Mouse (Mus musculus) B cell, adult (primary cell): Measurements from ENCODE around the gene Glod4. TPM values are rescaled to one million over a fixed set of nuclear protein-coding genes. Genes with fewer than 3 reads are reported as not detected.

ENCODE experiments used
- total RNA-seq: library from RNA; stranded (reverse); gene quantifications from 4 replicates; pipeline ENCODE4 v1.2.4, GENCODE M21; 2023; ENCODE audit not compliant: inconsistent age

Gene Glod4
- 27.1 to 37.4 TPM (median 31.1 TPM) in 4 replicates for total RNA-seq

DNA sequence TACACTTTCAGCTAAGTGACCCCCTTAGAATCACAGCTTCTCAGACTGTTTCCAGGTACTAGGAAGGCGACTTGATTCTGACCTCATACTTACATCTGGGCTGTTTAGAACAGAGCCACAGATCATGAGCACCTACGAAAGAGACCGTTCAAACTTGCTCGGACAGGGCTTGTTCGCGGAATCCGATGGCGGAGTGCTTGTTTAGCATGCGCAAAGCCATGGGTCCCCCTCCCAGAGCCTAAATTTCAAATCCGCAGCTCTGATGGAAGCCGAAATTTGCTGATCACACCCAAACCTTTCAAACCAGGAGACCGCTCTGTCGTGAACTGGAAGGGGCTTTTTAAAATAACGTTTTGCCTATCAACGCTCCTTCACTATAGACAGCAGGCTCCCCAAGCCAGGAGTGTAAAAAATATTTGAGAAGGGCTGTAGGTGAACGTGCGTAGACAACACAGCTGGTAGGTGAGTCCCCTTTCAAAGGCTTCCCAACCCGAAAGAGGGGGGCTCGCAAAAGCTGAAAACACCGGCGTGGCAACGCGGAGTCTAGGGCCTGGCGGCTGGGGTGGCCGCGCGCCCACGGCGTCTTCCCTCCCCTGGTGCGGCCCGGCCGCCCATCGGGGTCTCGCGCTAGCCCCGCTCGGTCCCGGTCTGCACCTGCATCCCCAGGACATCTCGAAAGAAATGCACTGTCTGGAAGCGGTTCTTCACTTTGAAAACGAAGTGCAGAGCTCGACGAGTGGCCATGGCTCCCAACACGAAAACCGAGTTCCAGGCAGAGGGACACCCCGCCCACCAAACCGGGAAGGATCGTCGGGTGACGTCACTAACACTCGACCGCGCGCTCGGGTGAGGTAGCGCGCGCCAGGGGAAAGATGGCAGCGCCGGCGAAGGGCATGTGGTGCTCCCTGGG lies at the start of gene Glod4, which contains the start of gene Mrm3:
Gene Glod4 (minus strand): TSS at position 825 of the 910 bp plus-strand sequence.
Gene Mrm3 (plus strand): TSS at position 815 of the 910 bp plus-strand sequence.

DNA sequence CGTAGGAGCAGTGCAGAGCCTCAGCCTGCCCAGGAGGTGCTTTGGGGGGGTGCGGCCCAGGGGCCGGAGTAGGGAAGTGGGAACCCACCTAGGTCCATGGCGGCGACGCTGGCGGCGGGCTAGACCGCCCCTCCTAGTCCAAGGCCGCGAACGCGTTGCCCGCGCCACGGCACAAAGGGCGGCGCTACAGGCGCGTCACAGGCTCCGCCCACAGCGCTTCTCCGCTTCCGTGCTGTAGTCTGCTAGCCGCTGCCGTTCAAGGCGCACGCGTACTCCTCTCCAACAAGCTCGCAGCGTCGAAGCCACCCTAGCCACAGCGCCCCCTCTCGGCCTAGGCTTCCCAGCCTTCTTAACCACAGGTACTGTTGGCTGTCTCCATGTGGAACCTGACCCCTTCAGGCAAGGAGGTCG lies 26.1 kb downstream of the Glod4 start, which contains the start of the genes Dbil5 and Gemin4:
Gene Dbil5 (plus strand): TSS at position 219 of the 411 bp plus-strand sequence.
Gene Gemin4 (minus strand): TSS at position 275 of the 411 bp plus-strand sequence.

DNA sequence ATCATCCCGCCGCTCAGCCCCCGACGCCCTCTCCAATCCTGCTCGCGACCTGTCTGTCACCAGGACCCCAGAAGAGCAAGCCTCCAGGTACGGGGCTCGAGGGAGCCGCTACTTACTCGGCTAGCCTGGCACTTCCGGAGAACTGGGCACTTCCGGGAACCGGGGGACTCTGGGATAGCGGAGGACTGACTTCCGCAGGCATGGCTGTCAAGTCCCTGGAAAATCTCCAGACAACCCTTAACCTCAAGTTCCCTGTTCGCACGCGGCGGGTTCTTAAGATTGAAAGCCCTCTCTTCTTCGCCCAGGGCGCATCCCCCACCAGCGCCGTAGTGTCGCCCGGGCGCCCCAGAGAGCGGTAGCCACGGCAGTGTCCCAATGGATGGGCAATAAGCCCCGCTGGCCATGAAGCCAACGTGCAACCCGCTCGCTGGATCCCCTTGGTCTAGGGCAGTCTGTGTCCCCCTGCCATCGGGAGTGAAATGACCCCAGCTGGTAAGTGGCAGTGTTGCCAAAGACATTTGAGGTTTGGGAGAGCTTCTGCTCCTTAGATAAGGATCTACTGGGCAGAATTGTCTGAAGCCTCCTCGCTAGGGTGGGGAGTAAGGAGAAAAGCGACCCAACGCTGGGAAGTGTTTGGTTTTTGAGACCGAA lies 63.9 kb downstream of the Glod4 start, which contains the start of the genes Vps53 and Fam57a:
Gene Vps53 (minus strand): TSS at position 153 of the 651 bp plus-strand sequence.
Gene Fam57a (plus strand): TSS at position 177 of the 651 bp plus-strand sequence.

Other genes with a start within 250 kb of the Glod4 start
- gene 1700016K19Rik, start 243.8 kb downstream of the Glod4 start, total RNA-seq = 5.7 to 7.4 TPM (median 6.8 TPM) in 4 replicates
- gene Rflnb, start 215.9 kb downstream of the Glod4 start, total RNA-seq = 34.6 to 40.6 TPM (median 38.0 TPM) in 4 replicates
- gene Vps53, start 64.1 kb downstream of the Glod4 start, total RNA-seq = 43.4 to 50.0 TPM (median 44.0 TPM) in 4 replicates
- 3.2 to 4.7 TPM (median 4.4 TPM) in 4 replicates for gene Fam57a, start 64.1 kb downstream of the Glod4 start, total RNA-seq
- not detected in 4 replicates for gene Dbil5, start 26.1 kb downstream of the Glod4 start, total RNA-seq
- 3.7 to 8.7 TPM (median 6.9 TPM) in 4 replicates for gene Gemin4, start 26.1 kb downstream of the Glod4 start, total RNA-seq
- 12.4 to 16.0 TPM (median 14.1 TPM) in 4 replicates for gene Mrm3, start within 50 bp of the Glod4 start, total RNA-seq
- 4.3 to 6.0 TPM (median 5.1 TPM) in 4 replicates for gene Nxn, start 155.4 kb upstream of the Glod4 start, total RNA-seq
- gene Timm22, start 163.2 kb upstream of the Glod4 start, total RNA-seq = 14.6 to 23.0 TPM (median 18.2 TPM) in 4 replicates